9 mouse cellular contexts compared by ENCODE assay signal in genomic region chr13:55463399-55464026, GRCm38 (mm10). TPM values are rescaled to one million over a fixed set of nuclear protein-coding genes. Genes with fewer than 3 reads are reported as not detected.
DNase-seq lines count a peak whose midpoint lies in the region; ATAC-seq and TF ChIP-seq lines count a peak whose summit lies in the region.
"Had no signal": no experiment of that assay in that cellular context is flagged by ENCODE, and none has a peak within 500 bp of the region (broad histone marks: within the 10 kb centered on the region; RNA-seq: fewer than 3 reads in every experiment).

No protein-coding gene starts in this region.

- H3K27ac ChIP-seq in kidney, adult 2 months (ENCODE audit: insufficient read depth, low read depth, low read length), result no peak overlapping the region
- no peak overlapping the region for H3K27ac ChIP-seq in bone marrow macrophage, adult 2 months (ENCODE audit: insufficient read depth, low read depth, low read length)
- peak overlapping the region; percentile 97 for H3K27ac ChIP-seq in hindbrain, embryonic 10.5 days
- H3K27ac ChIP-seq in midbrain, embryonic 12.5 days (replicated peaks), result peak overlapping the region; percentile 99

- WGBS in kidney, adult 2 months, result 9% methylated on average over 14 of the region's 14 CpGs
- WGBS in hindbrain, embryonic 10.5 days, result 9% methylated on average over 14 of the region's 14 CpGs
- 8% methylated on average over 14 of the region's 14 CpGs for WGBS in midbrain, embryonic 12.5 days

- H3K9me3 ChIP-seq in hindbrain, embryonic 10.5 days, result no peaks in the 10 kb centered on the region
- H3K9me3 ChIP-seq in midbrain, embryonic 12.5 days, result no peaks in the 10 kb centered on the region

- no peaks in the 10 kb centered on the region for H3K4me1 ChIP-seq in kidney, adult 2 months (ENCODE audit: control insufficient read depth, insufficient read depth, low read length)
- peaks cover 5% of the 10 kb centered on the region; the same call in 1 of the 2 replicates for H3K4me1 ChIP-seq in bone marrow macrophage, adult 2 months (ENCODE audit: control insufficient read depth, insufficient read depth, low read length)
- peaks cover 63% of the 10 kb centered on the region for H3K4me1 ChIP-seq in hindbrain, embryonic 10.5 days (replicated peaks)
- H3K4me1 ChIP-seq in midbrain, embryonic 12.5 days, result peaks cover 42% of the 10 kb centered on the region

- no peaks in the 10 kb centered on the region for H3K36me3 ChIP-seq in kidney, adult 2 months (ENCODE audit: control insufficient read depth, insufficient read depth, low read length)
- H3K36me3 ChIP-seq in hindbrain, embryonic 10.5 days, result peaks cover 42% of the 10 kb centered on the region
- peaks cover 38% of the 10 kb centered on the region for H3K36me3 ChIP-seq in midbrain, embryonic 12.5 days

- H3K4me3 ChIP-seq in kidney, adult 2 months (ENCODE audit: insufficient read depth, low read depth, low read length), result peak overlapping the region; percentile 42; the same call in 1 of the 2 replicates
- peak overlapping the region; percentile 49; the same call in 1 of the 2 replicates for H3K4me3 ChIP-seq in bone marrow macrophage, adult 2 months (ENCODE audit: insufficient read depth, low read length)
- H3K4me3 ChIP-seq in hindbrain, embryonic 10.5 days, result peak overlapping the region; percentile 75
- H3K4me3 ChIP-seq in midbrain, embryonic 12.5 days, result peak overlapping the region; percentile 68

- TF ChIP-seq POLR2A in kidney, adult 2 months (IDR thresholded peaks at IDR 0.05; ENCODE audit: low read depth, low read length), result no peak
- no peak for TF ChIP-seq POLR2A in bone marrow macrophage, adult 2 months (IDR thresholded peaks at IDR 0.05; ENCODE audit: borderline replicate concordance, low read depth, low read length)

- H3K9ac ChIP-seq in midbrain, embryonic 12.5 days (replicated peaks), result peak overlapping the region; percentile 91

- H3K4me2 ChIP-seq in midbrain, embryonic 12.5 days (replicated peaks), result peak overlapping the region; percentile 78

- no peaks in the 10 kb centered on the region for H3K27me3 ChIP-seq in kidney, adult 2 months (replicated peaks; ENCODE audit: control insufficient read depth, insufficient read depth, low read length)
- peaks cover 13% of the 10 kb centered on the region for H3K27me3 ChIP-seq in hindbrain, embryonic 10.5 days (ENCODE audit: insufficient read depth, poor library complexity, severe bottlenecking)
- H3K27me3 ChIP-seq in midbrain, embryonic 12.5 days, result peaks cover 10% of the 10 kb centered on the region; the same call in 1 of the 2 replicates

- peak; percentile 1; the same call in 1 of the 2 replicates for ATAC-seq in midbrain, embryonic 12.5 days (ENCODE audit: low FRiP score, low read depth)

- no peak for TF ChIP-seq CTCF in kidney, adult 2 months (conservative IDR thresholded peaks at IDR 0.05; ENCODE audit: insufficient read depth, insufficient read length, low read depth, low read length)
- no peak for TF ChIP-seq CTCF in bone marrow macrophage, adult 2 months (IDR thresholded peaks at IDR 0.05; ENCODE audit: low read depth, low read length)

- no peak for DNase-seq in kidney, adult 2 months
- no peak for DNase-seq in kidney, postnatal 25 days
- DNase-seq in hindbrain, embryonic 10.5 days (ENCODE audit: low spot score), result no peak
- DNase-seq in retina, embryonic 14.5 days (ENCODE audit: low spot score), result no peak
- DNase-seq in layer of hippocampus, adult 8-10 months (ENCODE audit: low spot score in 2 of 2), result no peak
- no peak for DNase-seq in right cerebral cortex, postnatal 14 days

RNA-seq across cellular contexts. Expression of gene Prr7, which starts 0.6 kb away (rescaled TPM):
- polyA plus RNA-seq in kidney, adult 2 months (2012; rRNA removed), result 0.64 and 0.81 TPM in 2 replicates
- not detected in 2 replicates for polyA plus RNA-seq in bone marrow macrophage, adult 2 months (2012; ENCODE audit: insufficient read depth, insufficient read length, missing spikeins)
- polyA plus RNA-seq in hindbrain, embryonic 10.5 days (2016; fragmentation: Nextera tagmentation; extraction: Ambion mirVana), result 0.69 and 1.0 TPM in 2 replicates
- 2.0 and 2.3 TPM in 2 replicates for polyA plus RNA-seq in midbrain, embryonic 12.5 days (2016; fragmentation: Nextera tagmentation; extraction: Ambion mirVana)
- total RNA-seq in layer of hippocampus, adult 8-10 months (2022), result 10 to 100 TPM; 57.5 to 73.5 (median 60.4) TPM

RNA-seq across cellular contexts. Expression of gene Grk6, which starts 18.6 kb away (rescaled TPM):
- polyA plus RNA-seq in kidney, adult 2 months (2012; rRNA removed), result 23.4 and 27.4 TPM in 2 replicates
- 42.1 and 43.0 TPM in 2 replicates for polyA plus RNA-seq in bone marrow macrophage, adult 2 months (2012; ENCODE audit: insufficient read depth, insufficient read length, missing spikeins)
- 51.5 and 52.3 TPM in 2 replicates for polyA plus RNA-seq in hindbrain, embryonic 10.5 days (2016; fragmentation: Nextera tagmentation; extraction: Ambion mirVana)
- polyA plus RNA-seq in midbrain, embryonic 12.5 days (2016; fragmentation: Nextera tagmentation; extraction: Ambion mirVana), result 53.1 and 58.5 TPM in 2 replicates
- 10 to 100 TPM; 61.4 to 74.2 (median 67.5) TPM for total RNA-seq in layer of hippocampus, adult 8-10 months (2022)

RNA-seq across cellular contexts. Expression of gene Dbn1, which starts 24.4 kb away (rescaled TPM):
- polyA plus RNA-seq in kidney, adult 2 months (2012; rRNA removed), result 16.9 and 21.0 TPM in 2 replicates
- polyA plus RNA-seq in bone marrow macrophage, adult 2 months (2012; ENCODE audit: insufficient read depth, insufficient read length, missing spikeins), result 0.62 and 1.2 TPM in 2 replicates
- 420 and 518 TPM in 2 replicates for polyA plus RNA-seq in hindbrain, embryonic 10.5 days (2016; fragmentation: Nextera tagmentation; extraction: Ambion mirVana)
- 558 and 585 TPM in 2 replicates for polyA plus RNA-seq in midbrain, embryonic 12.5 days (2016; fragmentation: Nextera tagmentation; extraction: Ambion mirVana)
- 100 to 1,000 TPM; 295 to 399 (median 333) TPM for total RNA-seq in layer of hippocampus, adult 8-10 months (2022)

RNA-seq across cellular contexts. Expression of gene F12, which starts 36.9 kb away (rescaled TPM):
- 0.03 and 0.07 TPM in 2 replicates for polyA plus RNA-seq in kidney, adult 2 months (2012; rRNA removed)
- polyA plus RNA-seq in bone marrow macrophage, adult 2 months (2012; ENCODE audit: insufficient read depth, insufficient read length, missing spikeins), result not detected in 2 replicates
- 0.07 and 0.25 TPM in 2 replicates for polyA plus RNA-seq in hindbrain, embryonic 10.5 days (2016; fragmentation: Nextera tagmentation; extraction: Ambion mirVana)
- polyA plus RNA-seq in midbrain, embryonic 12.5 days (2016; fragmentation: Nextera tagmentation; extraction: Ambion mirVana), result not detected in 2 replicates
- total RNA-seq in layer of hippocampus, adult 8-10 months (2022), result 1 to 10 TPM in 1 of 4 experiments, under 1 TPM in 2, not detected in 1; 0.43 to 1.5 (median 0.74) TPM
- total RNA-seq: heart, adult 18-20 months had no signal

RNA-seq across cellular contexts. Expression of gene Pfn3, which starts 48.5 kb away (rescaled TPM):
- not detected in 2 replicates for polyA plus RNA-seq in kidney, adult 2 months (2012; rRNA removed)
- polyA plus RNA-seq in bone marrow macrophage, adult 2 months (2012; ENCODE audit: insufficient read depth, insufficient read length, missing spikeins), result not detected in 2 replicates
- polyA plus RNA-seq in hindbrain, embryonic 10.5 days (2016; fragmentation: Nextera tagmentation; extraction: Ambion mirVana), result not detected in 2 replicates
- polyA plus RNA-seq in midbrain, embryonic 12.5 days (2016; fragmentation: Nextera tagmentation; extraction: Ambion mirVana), result not detected in 2 replicates
- total RNA-seq in layer of hippocampus, adult 8-10 months (2022), result not detected
- total RNA-seq: heart, adult 18-20 months had no signal

Comparison
In these comparisons a context has a peak if more than half of its experiments do, and no peak if none do; other contexts are left out.
1. H3K27ac ChIP-seq: peak in hindbrain, embryonic 10.5 days (single experiment) and midbrain, embryonic 12.5 days (single experiment); none in kidney, adult 2 months (single experiment) and bone marrow macrophage, adult 2 months (single experiment).
2. RNA of gene Dbn1, which starts 24.4 kb away (polyA plus RNA-seq): 558 to 585 TPM in midbrain, embryonic 12.5 days and 420 to 518 TPM in hindbrain, embryonic 10.5 days; 16.9 to 21.0 TPM in kidney, adult 2 months and 0.62 to 1.2 TPM in bone marrow macrophage, adult 2 months; every median in the first group is over 10 times any median in the second.
3. Peak in every context shown above with its lines, with median percentiles within 50 percentile points of each other: H3K4me3 ChIP-seq.